Mouse (Mus musculus) kidney, embryonic 14.5 days (tissue): ENCODE results near the gene Pnpo. TPM values are rescaled to one million over a fixed set of nuclear protein-coding genes. Genes with fewer than 3 reads are reported as not detected.
A peak's percentile ranks its signal among the peaks of the same experiment; 100 is the strongest.

Experiments used
- ATAC-seq: fragments of 200-750 bp; cut with Nextera tagmentation; 2 replicates; pipeline ENCODE4 v1.8.0; 2017; ENCODE audit warnings: moderate number of reproducible peaks, mild to moderate bottlenecking, moderate TSS enrichment, moderate library complexity; ENCODE audit not compliant: low FRiP score, low TSS enrichment
- H3K27ac ChIP-seq: fragments of 300-500 bp; sonication (generic); 2 replicates; pipeline ENCODE4 v1.5.1; 2014; ENCODE audit warnings: low read depth, mild to moderate bottlenecking, low read length, moderate library complexity, mixed read lengths
- H3K27me3 ChIP-seq: fragments of 300-500 bp; sonication (generic); 2 replicates; pipeline ENCODE4 v1.6.1; 2014; ENCODE audit warnings: mild to moderate bottlenecking, low read length; ENCODE audit not compliant: control insufficient read depth, insufficient read depth
- H3K36me3 ChIP-seq: fragments of 300-500 bp; sonication (generic); 2 replicates; pipeline ENCODE4 v1.6.1; 2014; ENCODE audit warnings: low read length, mixed read lengths; ENCODE audit not compliant: control insufficient read depth, insufficient read depth
- H3K4me1 ChIP-seq: fragments of 300-500 bp; sonication (generic); 2 replicates; pipeline ENCODE4 v1.6.1; 2014; ENCODE audit warnings: low read length, mixed read lengths; ENCODE audit not compliant: control insufficient read depth, insufficient read depth
- H3K4me2 ChIP-seq: fragments of 300-500 bp; sonication (generic); replicated peaks from 2 replicates; pipeline ENCODE4 v1.6.1; 2014; ENCODE audit warnings: low read depth, mild to moderate bottlenecking, low read length
- H3K4me3 ChIP-seq: fragments of 300-500 bp; sonication (generic); 2 replicates; pipeline ENCODE4 v1.5.1; 2014; ENCODE audit warnings: mild to moderate bottlenecking, low read length
- H3K9ac ChIP-seq: fragments of 300-500 bp; sonication (generic); 2 replicates; pipeline ENCODE4 v1.6.1; 2014; ENCODE audit warnings: low read depth, mild to moderate bottlenecking, low read length, moderate library complexity
- H3K9me3 ChIP-seq: fragments of 300-500 bp; sonication (generic); 2 replicates; pipeline ENCODE4 v1.6.1; 2016; ENCODE audit warnings: low read length; ENCODE audit not compliant: control insufficient read depth
- WGBS: fragments of 180-500 bp; shearing (Covaris S2); extraction: QIAGEN DNeasy Blood & Tissue Kit; methylation state at CpG from one replicate; pipeline ENCODE4 v1.1.7; 2014; 5-methylcytosine and 5-hydroxymethylcytosine counted together
- polyA plus RNA-seq: library from polyadenylated mRNA; unstranded; fragments of >200 nt; fragmentation: Nextera tagmentation; extraction: Ambion mirVana; gene quantifications from 2 replicates; pipeline ENCODE4 v1.2.1, GENCODE M21; 2014

The Pnpo gene
- 17.3 and 28.0 TPM in 2 replicates for polyA plus RNA-seq

DNA sequence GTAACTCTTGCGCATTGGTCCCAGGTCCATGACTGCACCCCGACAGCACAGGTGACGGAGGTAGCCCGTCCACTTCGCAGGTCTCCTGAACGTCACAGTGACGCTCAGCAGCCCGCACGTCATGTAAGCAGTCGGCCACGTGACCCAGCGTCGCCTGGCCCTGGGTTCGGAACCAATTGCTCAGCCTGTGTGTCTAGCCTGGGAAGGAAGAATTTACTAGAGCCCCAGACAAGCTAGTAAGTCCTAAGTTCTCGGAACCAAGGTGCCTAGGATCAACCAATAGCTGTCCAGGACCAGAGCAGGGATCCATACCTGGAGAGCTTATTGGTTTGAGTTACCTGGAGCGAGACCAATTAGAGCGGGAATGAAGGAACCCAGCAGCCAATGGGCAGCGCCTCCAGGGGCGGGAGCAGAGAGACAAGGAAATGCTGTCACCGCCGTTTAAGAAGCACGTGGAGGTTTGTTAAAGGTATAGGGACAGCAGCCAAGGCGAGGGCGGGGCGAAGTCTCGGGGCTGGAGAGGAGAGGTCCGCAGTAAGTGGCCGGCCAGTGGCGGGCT, at the start of gene Pnpo:
Pnpo (minus strand) TSS at position 241 of the 559 bp plus-strand sequence.
- Histone ChIP-seq H3K27me3 (no peaks in the 10 kb centered on the region), H3K36me3 (no peaks in the 10 kb centered on the region; the same call in 1 of the 2 replicates), H3K9me3 (no peaks in the 10 kb centered on the region), H3K4me1 (peaks cover 10% of the 10 kb centered on the region), H3K27ac (no peak within 1 kb of the TSS), H3K4me3 (peak within 1 kb of the TSS; percentile 59), H3K4me2 (peak within 1 kb of the TSS; percentile 86), H3K9ac (peak within 1 kb of the TSS; percentile 60)
- peak; percentile 98 for ATAC-seq
- under 1% methylated on average over 29 of the region's 29 CpGs for WGBS

DNA sequence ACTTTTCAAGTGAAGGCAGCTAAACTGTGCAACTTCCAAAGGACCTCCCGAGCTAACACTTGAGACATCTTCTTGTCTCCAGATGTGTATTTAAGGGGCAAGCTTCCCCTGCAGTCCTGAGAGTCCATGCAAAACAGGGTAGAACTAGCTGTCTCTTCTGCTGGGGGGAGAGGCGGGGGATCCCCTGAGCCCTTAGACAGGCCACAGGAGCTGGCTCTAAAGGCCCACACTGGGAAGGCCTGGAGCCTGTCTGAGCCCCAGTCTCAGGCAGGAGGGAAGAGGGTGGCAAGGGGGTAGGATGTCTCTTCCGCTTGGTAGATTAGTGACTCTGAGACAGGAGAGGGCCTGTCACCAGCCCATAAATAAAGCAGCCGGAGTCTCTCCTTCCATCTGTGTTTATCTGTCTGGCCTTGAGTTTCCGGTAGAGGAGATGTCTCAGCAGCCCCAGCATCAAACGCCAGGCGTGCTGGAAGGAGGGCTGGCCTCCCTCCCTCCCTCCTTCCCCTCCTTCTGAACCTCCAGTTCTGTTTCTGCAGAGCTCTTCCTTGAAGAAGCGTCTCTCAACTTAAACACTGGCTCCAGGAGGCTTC, 49.0 kb upstream of the Pnpo start:
- Histone ChIP-seq H3K36me3 (no peaks in the 10 kb centered on the region), H3K4me2 (no peak overlapping the region), H3K4me1 (peaks cover 40% of the 10 kb centered on the region), H3K27me3 (peaks cover 8% of the 10 kb centered on the region; the same call in 1 of the 2 replicates), H3K9ac (0 out of 2 replicates have a peak overlapping the region, but pooled peaks have one; percentile 5), H3K9me3 (no peaks in the 10 kb centered on the region), H3K4me3 (no peak overlapping the region), H3K27ac (peak overlapping the region; percentile 75)
- ATAC-seq: peak; percentile 70
- WGBS: 10% methylated on average over 7 of the region's 8 CpGs

DNA sequence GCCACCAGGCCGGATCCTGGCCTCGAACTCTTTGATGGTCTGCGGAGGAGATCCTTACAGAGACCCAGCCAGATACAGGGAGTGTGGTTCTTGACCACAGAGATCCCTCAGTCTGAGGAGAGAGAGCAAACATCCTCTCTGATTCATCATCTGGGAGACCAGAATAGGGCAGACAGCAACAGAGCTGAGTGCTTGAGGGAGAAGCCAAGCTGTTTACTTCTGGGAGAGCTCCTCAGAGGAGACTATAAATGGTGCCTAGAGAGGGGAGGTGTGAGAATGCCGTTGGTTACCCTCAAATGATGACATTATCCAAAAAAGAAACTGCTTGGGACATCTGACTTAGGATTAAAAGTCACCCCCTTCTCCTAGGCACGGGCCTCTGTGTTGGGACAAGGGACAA, 47.7 kb upstream of the Pnpo start:
- H3K36me3 ChIP-seq: no peaks in the 10 kb centered on the region
- H3K27me3 ChIP-seq: 0 out of 2 replicates have a peak, but pooled peaks cover 4% of the 10 kb centered on the region
- H3K9ac ChIP-seq: no peak overlapping the region
- H3K27ac ChIP-seq: no peak overlapping the region
- no peak overlapping the region for H3K4me3 ChIP-seq
- no peak overlapping the region for H3K4me2 ChIP-seq
- peaks cover 37% of the 10 kb centered on the region for H3K4me1 ChIP-seq
- no peaks in the 10 kb centered on the region for H3K9me3 ChIP-seq
- ATAC-seq: no peak
- WGBS: 78% methylated on average over 5 of the region's 5 CpGs

DNA sequence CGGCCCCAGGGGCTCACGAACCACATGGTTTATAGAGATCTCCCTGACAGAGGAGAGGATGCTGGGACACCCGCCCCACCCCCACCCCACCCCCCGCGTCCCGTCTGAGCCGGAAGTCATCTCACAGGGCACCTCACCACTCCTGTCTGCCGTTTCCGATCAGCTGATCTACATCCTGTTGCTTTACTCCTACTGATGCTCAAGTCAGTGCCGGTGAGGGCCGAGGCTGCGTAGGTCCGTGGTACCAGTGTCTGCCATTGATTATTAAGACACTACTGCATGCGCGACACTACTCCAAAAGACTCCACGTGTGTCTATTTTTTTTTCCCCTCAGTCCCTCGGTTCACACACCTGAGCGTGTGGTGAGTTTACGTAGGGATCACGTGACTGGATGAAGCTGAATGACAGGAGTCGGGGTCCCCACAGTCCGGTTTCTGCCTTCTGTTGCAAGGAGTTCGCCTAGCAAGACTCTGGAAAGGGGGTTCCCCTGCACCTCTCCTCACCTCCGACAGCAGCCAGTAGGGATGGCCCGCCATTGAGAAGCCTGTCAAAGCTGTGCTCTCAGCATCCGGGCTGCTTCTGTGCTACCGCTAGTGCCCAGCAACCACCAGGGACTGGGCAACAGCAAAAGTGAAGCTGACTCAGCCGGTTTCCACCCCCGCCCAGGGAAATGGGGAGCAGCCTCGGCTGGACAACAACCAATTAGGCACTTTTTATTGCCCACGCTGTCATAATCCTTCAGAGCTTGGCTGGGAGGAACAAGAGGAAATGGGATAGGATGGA, 44.3 kb upstream of the Pnpo start:
- no peaks in the 10 kb centered on the region for H3K36me3 ChIP-seq
- H3K4me1 ChIP-seq: peaks cover 26% of the 10 kb centered on the region
- H3K27me3 ChIP-seq: peaks cover 4% of the 10 kb centered on the region; the same call in 1 of the 2 replicates
- WGBS: 9% methylated on average over 30 of the region's 31 CpGs
- H3K9me3 ChIP-seq: no peaks in the 10 kb centered on the region
- H3K4me2 ChIP-seq: peak overlapping the region; percentile 44
- H3K4me3 ChIP-seq: peak overlapping the region; percentile 18; the same call in 1 of the 2 replicates
- ATAC-seq: no peak
- H3K9ac ChIP-seq: no peak overlapping the region
- H3K27ac ChIP-seq: no peak overlapping the region

DNA sequence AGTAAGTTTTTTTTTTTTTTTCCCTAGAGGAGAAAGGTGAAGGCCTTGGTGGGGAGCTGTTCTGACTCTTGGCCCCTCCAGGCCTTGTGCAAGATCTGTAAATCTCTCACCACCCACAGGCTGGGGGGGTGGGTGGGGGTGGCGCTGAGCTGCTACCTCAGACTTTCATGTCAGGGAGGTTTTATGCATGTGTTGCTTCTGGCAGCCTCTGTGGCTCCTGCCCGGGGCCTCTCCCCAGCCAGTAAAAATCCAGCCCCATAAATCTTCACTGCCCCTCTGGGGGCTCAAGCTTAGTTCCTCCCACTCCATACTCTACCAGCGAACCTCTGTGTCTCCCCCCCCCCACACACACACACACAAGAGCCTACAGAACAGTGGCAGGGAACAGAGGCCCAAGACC, 42.7 kb upstream of the Pnpo start:
- peak; percentile 48; the same call in 1 of the 2 replicates for ATAC-seq
- Histone ChIP-seq H3K27me3 (peaks cover 4% of the 10 kb centered on the region; the same call in 1 of the 2 replicates), H3K4me3 (no peak overlapping the region), H3K27ac (no peak overlapping the region), H3K36me3 (no peaks in the 10 kb centered on the region), H3K9ac (no peak overlapping the region), H3K4me1 (peaks cover 14% of the 10 kb centered on the region; the same call in 1 of the 2 replicates), H3K9me3 (no peaks in the 10 kb centered on the region), H3K4me2 (no peak overlapping the region)
- whole genome bisulfite sequencing: 12% methylated on average over 3 of the region's 3 CpGs

DNA sequence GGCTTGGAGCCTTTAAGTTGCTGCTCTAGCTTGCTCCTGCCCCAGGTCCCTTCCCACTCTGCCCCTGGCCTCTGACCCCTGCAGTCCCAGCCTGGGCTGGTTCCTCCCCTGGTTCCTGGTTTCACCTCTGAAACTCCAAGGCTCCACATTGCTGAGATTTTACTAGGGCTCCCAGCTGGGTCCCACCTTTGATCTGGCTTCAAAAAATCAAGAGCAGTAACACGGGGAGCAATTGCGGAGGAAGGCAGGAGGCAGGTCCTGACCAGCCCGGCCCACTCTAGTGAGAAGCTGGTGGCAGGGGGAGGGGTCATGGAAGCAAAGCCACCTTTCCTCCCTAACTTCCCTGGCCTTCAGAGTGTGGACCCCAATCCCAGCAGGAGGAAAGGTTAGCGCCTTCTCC, 41.1 kb upstream of the Pnpo start:
- H3K27me3 ChIP-seq: peaks cover 4% of the 10 kb centered on the region; the same call in 1 of the 2 replicates
- H3K4me3 ChIP-seq: no peak overlapping the region
- H3K36me3 ChIP-seq: no peaks in the 10 kb centered on the region
- H3K9me3 ChIP-seq: no peaks in the 10 kb centered on the region
- no peak overlapping the region for H3K27ac ChIP-seq
- no peak overlapping the region for H3K4me2 ChIP-seq
- WGBS: 13% methylated on average over 4 of the region's 4 CpGs
- no peak for ATAC-seq
- H3K9ac ChIP-seq: no peak overlapping the region
- H3K4me1 ChIP-seq: peaks cover 14% of the 10 kb centered on the region; the same call in 1 of the 2 replicates

DNA sequence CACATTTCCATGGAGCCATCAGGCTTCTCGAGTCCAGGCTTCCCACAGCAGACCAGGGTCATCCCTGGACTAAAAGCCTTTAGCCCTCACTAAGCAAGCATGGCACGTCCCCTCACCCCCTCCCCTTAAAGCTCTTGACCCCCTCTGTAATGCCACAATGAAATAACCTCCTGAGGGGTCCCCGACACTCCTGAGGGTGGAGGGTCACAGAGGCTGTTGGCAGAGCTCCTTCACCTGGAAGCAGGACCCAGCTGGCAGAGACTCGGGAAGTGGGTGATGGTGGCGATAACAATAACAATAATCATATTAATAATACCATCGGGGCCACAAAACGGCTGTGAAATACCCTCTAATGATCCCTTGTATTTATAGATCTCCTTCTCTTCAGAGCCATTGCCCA, 39.1 kb upstream of the Pnpo start, which contains the start of gene Sp2:
Sp2 (minus strand) TSS at position 101 of the 400 bp plus-strand sequence.
- H3K9me3 ChIP-seq: no peaks in the 10 kb centered on the region
- H3K4me3 ChIP-seq: no peak within 1 kb of the TSS
- H3K9ac ChIP-seq: no peak within 1 kb of the TSS
- no peaks in the 10 kb centered on the region for H3K36me3 ChIP-seq
- H3K27me3 ChIP-seq: peaks cover 1% of the 10 kb centered on the region; the same call in 1 of the 2 replicates
- peaks cover 13% of the 10 kb centered on the region; the same call in 1 of the 2 replicates for H3K4me1 ChIP-seq
- H3K27ac ChIP-seq: no peak within 1 kb of the TSS
- 51% methylated on average over 7 of the region's 7 CpGs for WGBS
- no peak for ATAC-seq
- 0 out of 2 replicates have a peak within 1 kb of the TSS, but pooled peaks have one; percentile 19 for H3K4me2 ChIP-seq

DNA sequence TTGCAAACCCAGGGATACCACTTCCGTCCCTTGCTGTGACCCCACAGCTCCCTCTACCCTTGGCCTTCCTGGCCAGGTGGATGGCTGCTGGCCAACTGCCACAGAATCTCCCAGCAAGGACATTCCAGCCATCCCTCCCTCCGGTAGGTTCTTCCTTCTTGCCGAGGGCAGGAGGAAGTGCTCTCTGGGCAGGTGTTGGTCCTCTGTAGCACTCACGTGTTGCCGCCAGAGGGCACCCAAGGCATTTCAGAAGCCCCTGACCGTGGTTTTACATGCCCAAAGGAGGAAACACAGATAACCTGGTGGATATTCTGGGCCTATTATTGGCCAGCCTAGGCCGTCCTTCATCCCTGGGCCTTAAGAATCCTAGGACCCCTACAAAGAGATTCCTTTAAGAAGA, 38.6 kb upstream of the Pnpo start:
- Histone ChIP-seq H3K27me3 (no peaks in the 10 kb centered on the region; the same call in 1 of the 2 replicates), H3K4me1 (peaks cover 10% of the 10 kb centered on the region; the same call in 1 of the 2 replicates), H3K4me3 (no peak overlapping the region), H3K9me3 (no peaks in the 10 kb centered on the region), H3K36me3 (no peaks in the 10 kb centered on the region), H3K27ac (no peak overlapping the region), H3K4me2 (0 out of 2 replicates have a peak overlapping the region, but pooled peaks have one; percentile 19), H3K9ac (no peak overlapping the region)
- 5% methylated on average over 7 of the region's 7 CpGs for WGBS
- no peak for ATAC-seq
